Mouse (Mus musculus): Measurements from ENCODE around the gene Gm21170.
"Not testable (repeated sequence)": the region's sequence is repeated elsewhere in the genome, so short reads cannot be mapped to it uniquely, and the experiment has no call there.

The Gm21170 gene

DNA sequence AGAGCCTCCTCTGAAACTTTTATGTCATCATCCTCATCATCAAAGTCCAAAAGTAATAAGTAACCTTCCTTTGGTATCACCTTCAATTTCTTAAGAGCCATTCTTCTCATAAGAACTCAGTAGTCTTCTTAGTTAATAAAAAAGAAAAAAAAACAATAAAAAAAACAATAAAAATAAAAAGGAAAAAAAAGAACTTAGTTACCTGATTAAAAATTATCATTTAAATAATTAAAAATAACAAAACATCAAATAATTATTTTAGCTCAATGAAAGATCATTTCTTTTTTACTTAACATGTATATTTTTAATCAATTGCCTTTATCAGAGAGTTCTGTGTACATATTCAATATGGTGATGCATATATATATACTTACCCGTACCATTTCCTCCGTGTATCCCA lies at the start of gene Gm21170:
Gene Gm21170 (minus strand): TSS at position 101 of the 400 bp plus-strand sequence.
- not testable (repeated sequence) for H3K36me3 ChIP-seq (ENCODE audit: insufficient read depth, low read length); H3K9me3 ChIP-seq (ENCODE audit: low read length); H3K27me3 ChIP-seq (ENCODE audit: insufficient read depth, low read length); H3K4me1 ChIP-seq (replicated peaks; ENCODE audit: low read depth, low read length); H3K4me3 ChIP-seq (replicated peaks; ENCODE audit: low read length)

All from E14TG2a.4 (cell line).